Mouse (Mus musculus): ENCODE data around the gene Trem2.
"Not testable (repeated sequence)": the region's sequence is repeated elsewhere in the genome, so short reads cannot be mapped to it uniquely, and the experiment has no call there.

Gene Trem2

DNA sequence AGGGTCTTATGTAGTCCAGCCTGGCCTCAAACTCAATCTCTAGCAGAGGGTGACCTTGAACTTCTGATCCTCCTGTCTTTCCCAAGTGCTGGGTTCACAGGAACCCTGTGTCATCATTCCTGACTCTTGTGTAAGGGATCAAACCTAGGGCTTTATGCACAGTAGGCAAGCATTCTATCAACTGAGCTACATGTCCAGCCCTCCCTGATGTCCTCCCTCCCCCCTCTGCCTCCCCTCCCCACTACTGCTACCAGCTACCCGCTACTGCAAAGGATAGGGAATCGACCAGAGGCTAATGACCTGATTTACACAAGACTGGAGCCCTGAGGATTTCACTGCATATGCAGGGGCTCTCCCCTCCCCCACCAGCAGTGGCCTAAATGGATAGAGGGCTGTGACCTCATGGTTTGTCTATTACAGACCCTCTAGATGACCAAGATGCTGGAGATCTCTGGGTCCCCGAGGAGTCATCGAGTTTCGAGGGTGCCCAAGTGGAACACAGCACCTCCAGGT is 4.5 kb downstream of the Trem2 start:
- no peak for DNase-seq (ENCODE audit: low spot score)

DNA sequence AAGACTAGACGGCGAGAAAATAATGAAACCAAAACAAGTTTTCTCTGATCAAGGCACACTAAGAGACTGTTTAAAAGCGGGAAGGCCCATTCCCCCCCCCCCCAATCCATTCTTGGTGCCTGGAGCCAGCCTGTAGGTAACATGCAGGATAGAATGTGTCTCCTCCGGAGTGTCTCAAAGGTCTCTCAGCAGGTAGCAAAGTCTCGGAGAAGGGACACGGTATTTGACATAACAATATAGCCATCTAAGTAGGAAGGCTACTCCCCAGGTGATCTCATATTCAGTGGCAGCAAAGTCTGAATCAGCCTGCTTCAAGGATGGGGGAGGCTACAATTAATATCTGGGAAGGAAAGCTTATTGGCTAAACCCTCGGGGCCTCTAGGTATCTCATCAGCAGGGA is 6.8 kb downstream of the Trem2 start:
- not testable (repeated sequence) for DNase-seq (ENCODE audit: low spot score)

- DNase-seq (ENCODE audit: low spot score), result no peak
These were observed 9.6 kb downstream of the Trem2 start for GRCm38 (mm10) chr17:48355822-48356221.

- no peak for DNase-seq (ENCODE audit: low spot score)
These were observed 11.7 kb downstream of the Trem2 start for GRCm38 (mm10) chr17:48357892-48358291.

GRCm38 (mm10) chr17:48359616-48360015 is 13.4 kb downstream of the Trem2 start, which contains the start of gene Treml1:
TSS of gene Treml1 (plus strand) at chr17:48359916.
- DNase-seq (ENCODE audit: low spot score), result no peak

- no peak for DNase-seq (ENCODE audit: low spot score)
These were observed 14.3 kb downstream of the Trem2 start for GRCm38 (mm10) chr17:48360462-48360861.

- DNase-seq (ENCODE audit: low spot score), result no peak
These were observed 16.1 kb downstream of the Trem2 start for GRCm38 (mm10) chr17:48362346-48362745.

DNA sequence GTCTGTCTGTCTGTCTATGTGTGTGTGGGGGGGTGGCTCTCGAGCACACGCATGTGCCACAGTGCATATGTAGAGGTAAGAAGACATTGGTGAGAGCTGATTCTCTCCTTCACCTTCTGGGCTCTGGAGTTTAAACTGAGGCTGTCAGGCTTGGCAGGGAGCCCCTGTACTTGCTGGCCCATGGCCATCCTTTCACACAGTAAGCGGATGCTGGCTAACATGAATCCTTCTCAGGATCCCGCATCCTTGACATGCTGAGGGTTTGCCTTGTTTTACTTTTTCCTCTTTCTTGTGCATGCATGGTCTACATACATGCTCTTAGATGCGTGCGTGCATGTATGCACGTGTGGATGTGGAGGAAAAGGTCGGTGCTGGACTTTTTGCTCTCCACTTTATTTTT is 16.8 kb downstream of the Trem2 start:
- no peak for DNase-seq (ENCODE audit: low spot score)

- DNase-seq (ENCODE audit: low spot score), result no peak
These were observed 17.3 kb downstream of the Trem2 start for GRCm38 (mm10) chr17:48363421-48363965.

- no peak for DNase-seq (ENCODE audit: low spot score)
These were observed 19.4 kb downstream of the Trem2 start for GRCm38 (mm10) chr17:48365511-48366155.

GRCm38 (mm10) chr17:48366806-48367205 is 20.6 kb downstream of the Trem2 start:
- no peak for DNase-seq (ENCODE audit: low spot score)

DNA sequence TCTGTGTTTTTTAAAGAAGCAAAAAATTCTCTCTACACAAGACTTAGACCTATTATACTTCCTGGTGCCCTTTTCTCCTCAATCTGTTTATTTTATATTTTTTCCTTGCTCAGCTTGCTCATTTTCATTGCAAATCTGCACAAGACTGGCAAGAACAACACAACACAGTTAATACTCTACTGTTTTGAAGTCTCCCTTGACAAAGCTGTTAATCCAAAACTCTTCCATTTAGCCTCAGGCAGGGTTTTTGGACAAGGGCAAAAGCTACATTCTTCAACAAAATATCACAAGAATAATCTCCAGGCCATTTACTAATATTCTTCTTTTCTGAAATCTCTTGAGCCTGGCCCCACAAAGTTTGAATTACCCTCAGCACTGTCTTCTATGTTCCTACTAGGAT is 25.4 kb downstream of the Trem2 start:
- no peak for DNase-seq (ENCODE audit: low spot score)

- DNase-seq (ENCODE audit: low spot score), result no peak
These were observed 26.8 kb downstream of the Trem2 start for GRCm38 (mm10) chr17:48372987-48373386.

DNA sequence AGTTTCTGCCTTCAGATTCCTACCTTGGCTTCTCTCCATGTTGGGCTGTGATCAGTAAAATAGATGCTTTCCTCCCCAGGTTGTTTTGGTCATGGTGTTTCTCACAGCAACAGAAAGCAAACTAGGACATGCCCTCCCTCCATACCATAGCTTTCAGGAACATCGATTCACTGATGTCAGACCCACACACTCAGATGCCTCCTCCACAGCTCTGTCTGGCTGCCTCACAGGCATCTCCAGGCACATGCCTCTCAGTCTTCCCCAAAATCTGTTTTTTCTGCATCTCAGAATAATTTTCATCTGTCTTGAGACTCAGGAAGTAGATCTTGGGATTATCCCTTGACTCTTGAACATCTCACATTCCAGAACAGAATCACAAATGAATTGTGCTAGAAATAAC is 29.9 kb downstream of the Trem2 start:
- no peak for DNase-seq (ENCODE audit: low spot score)

DNA sequence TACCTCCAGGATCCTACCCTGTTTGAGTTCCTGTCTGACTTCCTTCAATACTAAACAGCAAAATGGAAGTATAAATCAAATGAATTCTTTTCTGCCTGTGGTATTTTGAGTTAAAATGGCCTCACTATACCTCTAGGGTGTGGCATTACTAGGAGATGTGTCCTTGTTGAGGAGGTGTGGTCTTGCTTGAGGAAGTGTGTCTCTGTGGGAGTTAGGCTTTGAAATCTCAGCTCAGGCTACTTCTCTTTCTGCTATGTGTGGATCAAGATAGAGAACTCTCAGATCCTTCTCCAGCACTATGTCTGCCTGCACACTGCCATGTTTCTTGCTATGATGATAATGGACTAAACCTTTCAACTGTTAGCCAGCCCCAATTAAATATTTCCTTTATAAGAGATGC is 32.8 kb downstream of the Trem2 start:
- no peak for DNase-seq (ENCODE audit: low spot score)

GRCm38 (mm10) chr17:48385786-48386461 is 39.7 kb downstream of the Trem2 start:
- DNase-seq (ENCODE audit: low spot score), result no peak

GRCm38 (mm10) chr17:48388666-48389065 is 42.5 kb downstream of the Trem2 start:
- DNase-seq (ENCODE audit: low spot score), result no peak

DNA sequence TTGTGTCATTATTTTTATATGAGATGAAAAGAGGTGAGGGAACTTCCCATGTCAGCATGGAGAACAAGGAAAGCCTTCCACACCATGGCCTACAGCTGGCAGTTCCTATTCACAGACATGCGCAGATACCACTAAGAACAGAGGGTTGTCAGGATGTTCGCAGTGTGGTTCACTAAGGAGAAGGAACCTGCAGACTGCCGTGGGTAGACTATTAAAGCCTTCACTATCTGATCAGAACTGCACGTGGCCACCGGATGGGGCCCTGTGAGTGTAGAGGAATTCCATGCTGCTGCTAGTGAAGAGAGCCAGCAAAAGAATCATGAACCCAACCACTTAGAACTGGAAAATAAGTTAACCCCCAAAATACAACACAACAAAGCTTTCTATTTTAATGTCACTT is 43.2 kb downstream of the Trem2 start:
- no peak for DNase-seq (ENCODE audit: low spot score)

- no peak for DNase-seq (ENCODE audit: low spot score)
These were observed 45.2 kb downstream of the Trem2 start for GRCm38 (mm10) chr17:48391446-48391845.

GRCm38 (mm10) chr17:48392616-48393015 is 46.4 kb downstream of the Trem2 start:
- peak; percentile 39 for DNase-seq (ENCODE audit: low spot score)

- no peak for DNase-seq (ENCODE audit: low spot score)
These were observed 55.5 kb downstream of the Trem2 start for GRCm38 (mm10) chr17:48401710-48402109.

GRCm38 (mm10) chr17:48402751-48403150 is 56.5 kb downstream of the Trem2 start:
- no peak for DNase-seq (ENCODE audit: low spot score)

All from layer of hippocampus, adult 9-10 months (tissue).